Mouse (Mus musculus) kidney, adult 9 months (tissue): ENCODE measurements around the gene Olfr800.

Experiments
- DNase-seq: peaks from one replicate; pipeline ENCODE4 v3.0.0; 2022

Olfr800 gene

GRCm38 (mm10) chr10:129657394-129657793, at the start of gene Olfr800:
TSS of gene Olfr800 (plus strand) at chr10:129657694.
- DNase-seq = no peak

GRCm38 (mm10) chr10:129612470-129612869, 45.0 kb upstream of the Olfr800 start, which contains the start of gene Olfr796:
TSS of gene Olfr796 (minus strand) at chr10:129612570.
- no peak for DNase-seq

- no peak for DNase-seq
Measured at GRCm38 (mm10) chr10:129621724-129622123, 35.8 kb upstream of the Olfr800 start.

- DNase-seq = no peak
Measured at GRCm38 (mm10) chr10:129623251-129623650, 34.2 kb upstream of the Olfr800 start.

- no peak for DNase-seq
Measured at GRCm38 (mm10) chr10:129627834-129628233, 29.7 kb upstream of the Olfr800 start, which contains the start of gene Olfr798. TSS of gene Olfr798 (minus strand) at chr10:129627934.

GRCm38 (mm10) chr10:129637184-129637583, 20.3 kb upstream of the Olfr800 start, which contains the start of gene Olfr799:
TSS of gene Olfr799 (plus strand) at chr10:129637484.
- DNase-seq = no peak

GRCm38 (mm10) chr10:129651763-129652162, 5.7 kb upstream of the Olfr800 start:
- peak; percentile 1 for DNase-seq

- no peak for DNase-seq
Measured at GRCm38 (mm10) chr10:129673765-129674164, 16.3 kb downstream of the Olfr800 start, which contains the start of gene Olfr801. TSS of gene Olfr801 (minus strand) at chr10:129673865.

GRCm38 (mm10) chr10:129688069-129688468, 30.6 kb downstream of the Olfr800 start, which contains the start of gene Olfr802:
TSS of gene Olfr802 (minus strand) at chr10:129688169.
- DNase-seq = no peak

GRCm38 (mm10) chr10:129694186-129694585, 36.7 kb downstream of the Olfr800 start, which contains the start of gene Olfr803:
TSS of gene Olfr803 (minus strand) at chr10:129694286.
- DNase-seq = no peak

GRCm38 (mm10) chr10:129702910-129703309, 45.4 kb downstream of the Olfr800 start, which contains the start of gene Olfr804:
TSS of gene Olfr804 (plus strand) at chr10:129703210.
- DNase-seq = no peak
